In the genomic region with DNA sequence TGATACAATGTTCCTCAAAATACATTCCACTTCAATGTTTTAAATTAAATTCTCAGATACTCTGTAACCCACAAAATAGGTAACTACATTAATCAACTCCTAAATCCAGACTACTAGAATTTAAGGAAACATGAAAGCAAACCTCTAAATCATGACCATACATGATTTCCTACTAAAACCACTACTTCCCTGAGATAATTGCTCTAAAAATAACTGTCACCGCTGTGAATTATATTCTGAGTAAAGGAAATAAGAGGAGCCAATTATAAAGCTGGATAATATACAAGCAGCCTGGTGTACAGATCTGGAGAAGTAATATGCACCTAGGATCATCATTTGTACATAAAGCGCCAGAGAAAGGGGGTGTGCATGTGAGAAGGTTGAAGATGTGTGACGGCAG, we compare ENCODE assay signal across 16 mouse cellular contexts. TPM values are rescaled to one million over a fixed set of nuclear protein-coding genes. Genes with fewer than 3 reads are reported as not detected.
"Had no signal": no experiment of that assay in that cellular context is flagged by ENCODE, and none has a peak within 500 bp of the region (broad histone marks: within the 10 kb centered on the region; RNA-seq: fewer than 3 reads in every experiment).

No protein-coding gene starts in this region.

- H3K27ac ChIP-seq: kidney, postnatal 0 days; limb, embryonic 15.5 days; liver, embryonic 13.5 days; lung, embryonic 15.5 days; midbrain, embryonic 12.5 days; neural tube, embryonic 13.5 days had no signal

- H3K9me3 ChIP-seq: limb, embryonic 15.5 days; liver, embryonic 13.5 days; lung, embryonic 15.5 days; midbrain, embryonic 12.5 days; neural tube, embryonic 13.5 days had no signal

- H3K9ac ChIP-seq: limb, embryonic 15.5 days; liver, embryonic 13.5 days; liver, postnatal 0 days; lung, embryonic 15.5 days; midbrain, embryonic 12.5 days; neural tube, embryonic 13.5 days had no signal

- H3K36me3 ChIP-seq: limb, embryonic 15.5 days; liver, embryonic 13.5 days; lung, embryonic 15.5 days; midbrain, embryonic 12.5 days; neural tube, embryonic 13.5 days had no signal

- H3K27me3 ChIP-seq: limb, embryonic 15.5 days; liver, embryonic 13.5 days; lung, embryonic 15.5 days; midbrain, embryonic 12.5 days; neural tube, embryonic 13.5 days had no signal

- ATAC-seq: liver, postnatal 0 days; midbrain, embryonic 16.5 days had no signal

- H3K4me2 ChIP-seq: limb, embryonic 15.5 days; liver, embryonic 13.5 days; lung, embryonic 15.5 days; midbrain, embryonic 12.5 days; neural tube, embryonic 13.5 days had no signal

- DNase-seq: kidney, postnatal 36 days; layer of hippocampus, adult 9-11 months; layer of hippocampus, postnatal 36 days; liver, embryonic 13.5 days; liver, postnatal 0 days; lung, postnatal 36 days; retina, postnatal 1 day; right cerebral cortex, postnatal 14 days; thymus, postnatal 36 days had no signal

- H3K4me3 ChIP-seq: limb, embryonic 15.5 days; liver, embryonic 13.5 days; lung, embryonic 15.5 days; midbrain, embryonic 12.5 days; neural tube, embryonic 13.5 days had no signal

RNA-seq across cellular contexts. Expression of gene D430041D05Rik, which starts 46.3 kb away (rescaled TPM):
- total RNA-seq: megakaryocyte-erythroid progenitor cell, adult 5-6 weeks had no signal
